Mouse (Mus musculus) heart, embryonic 15.5 days (tissue): ENCODE data around the gene Junb. TPM values are rescaled to one million over a fixed set of nuclear protein-coding genes. Genes with fewer than 3 reads are reported as not detected.

ENCODE experiments used
- ATAC-seq: fragments of 200-750 bp; cut with Nextera tagmentation; replicated peaks from 2 replicates; pipeline ENCODE4 v1.8.0; 2017; ENCODE audit warnings: low read depth, moderate TSS enrichment; ENCODE audit not compliant: insufficient number of reproducible peaks, insufficient read depth, low FRiP score
- H3K27ac ChIP-seq: fragments of 300-500 bp; sonication (generic); 2 replicates; pipeline ENCODE4 v1.5.1; 2015; ENCODE audit warnings: mild to moderate bottlenecking, inconsistent platforms
- H3K27me3 ChIP-seq: fragments of 300-500 bp; sonication (generic); 2 replicates; pipeline ENCODE4 v1.6.1; 2015; ENCODE audit warnings: inconsistent platforms
- H3K36me3 ChIP-seq: fragments of 300-500 bp; sonication (generic); 2 replicates; pipeline ENCODE4 v1.6.1; 2015; ENCODE audit warnings: mild to moderate bottlenecking, inconsistent platforms
- H3K4me1 ChIP-seq: fragments of 300-500 bp; sonication (generic); replicated peaks from 2 replicates; pipeline ENCODE4 v1.6.1; 2015; ENCODE audit warnings: inconsistent platforms
- H3K4me2 ChIP-seq: fragments of 300-500 bp; sonication (generic); 2 replicates; pipeline ENCODE4 v1.6.1; 2015; ENCODE audit warnings: inconsistent platforms, mild to moderate bottlenecking, moderate library complexity
- H3K4me3 ChIP-seq: fragments of 300-500 bp; sonication (generic); 2 replicates; pipeline ENCODE4 v1.5.1; 2015; ENCODE audit warnings: mild to moderate bottlenecking, inconsistent platforms
- H3K9ac ChIP-seq: fragments of 300-500 bp; sonication (generic); 2 replicates; pipeline ENCODE4 v1.6.1; 2015; ENCODE audit warnings: mild to moderate bottlenecking, inconsistent platforms
- H3K9me3 ChIP-seq: fragments of 300-500 bp; sonication (generic); replicated peaks from 2 replicates; pipeline ENCODE4 v1.6.1; 2016; ENCODE audit warnings: inconsistent platforms
- WGBS: fragments of 180-500 bp; shearing (Covaris S2); methylation state at CpG from one replicate; pipeline ENCODE4 v1.1.7; 2015; ENCODE audit warnings: mixed read lengths; 5-methylcytosine and 5-hydroxymethylcytosine counted together
- polyA plus RNA-seq: library from polyadenylated mRNA; unstranded; fragments of >200 nt; fragmentation: Nextera tagmentation; extraction: Ambion mirVana; gene quantifications from 2 replicates; pipeline ENCODE4 v1.2.1, GENCODE M21; 2015

Junb gene
- polyA plus RNA-seq, 1 experiment from 2014 or later: 11.0 TPM

DNA sequence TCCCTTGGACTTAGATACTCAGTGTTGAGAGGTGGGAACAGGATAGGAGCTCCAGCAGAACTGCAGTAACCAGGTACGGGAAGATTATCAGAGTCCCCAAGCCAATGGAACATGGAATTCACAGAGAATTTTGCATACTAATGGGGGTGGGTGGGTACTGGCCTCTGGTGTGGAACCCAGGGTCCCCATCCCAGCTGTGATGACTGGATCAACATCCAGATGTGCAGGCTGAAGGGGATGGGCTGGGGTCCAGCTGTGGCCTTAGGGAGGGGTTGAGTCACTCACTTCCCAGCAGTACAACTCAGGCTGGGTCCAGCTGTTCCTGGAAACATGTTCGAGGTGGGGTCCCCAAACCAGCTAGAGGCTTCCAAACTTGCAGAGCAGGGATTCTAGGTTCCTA lies 9.4 kb upstream of the Junb start:
- Histone ChIP-seq H3K4me1 (peaks cover 38% of the 10 kb centered on the region), H3K27me3 (no peaks in the 10 kb centered on the region), H3K36me3 (no peaks in the 10 kb centered on the region), H3K4me2 (no peak overlapping the region), H3K9ac (no peak overlapping the region), H3K9me3 (no peaks in the 10 kb centered on the region), H3K27ac (no peak overlapping the region), H3K4me3 (no peak overlapping the region)
- no peak for ATAC-seq
- 57% methylated on average over 2 of the region's 2 CpGs for WGBS

DNA sequence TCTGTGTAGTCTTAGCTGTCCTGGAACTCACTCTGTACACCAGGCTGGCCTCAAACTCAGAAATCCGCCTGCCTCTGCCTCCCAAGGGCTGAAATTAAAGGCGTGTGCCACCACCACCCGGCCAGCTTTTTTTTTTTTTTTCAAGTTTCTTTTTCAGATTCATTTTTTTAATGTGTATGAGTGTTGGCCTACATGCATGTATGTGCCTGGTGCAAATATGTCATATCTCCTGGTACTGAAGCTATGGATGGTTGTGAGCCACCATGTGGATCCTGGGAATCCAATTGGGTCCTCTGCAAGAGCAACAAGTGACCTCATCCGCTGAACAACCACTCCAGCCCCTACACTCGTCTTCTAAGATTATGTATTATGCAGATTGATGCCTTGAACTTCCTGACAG lies 8.9 kb upstream of the Junb start:
- Histone ChIP-seq H3K9ac (no peak overlapping the region), H3K27ac (no peak overlapping the region), H3K9me3 (no peaks in the 10 kb centered on the region), H3K4me1 (peaks cover 38% of the 10 kb centered on the region), H3K4me3 (no peak overlapping the region), H3K27me3 (no peaks in the 10 kb centered on the region), H3K4me2 (no peak overlapping the region), H3K36me3 (no peaks in the 10 kb centered on the region)
- ATAC-seq: no peak
- 72% methylated on average over 5 of the region's 5 CpGs for WGBS

DNA sequence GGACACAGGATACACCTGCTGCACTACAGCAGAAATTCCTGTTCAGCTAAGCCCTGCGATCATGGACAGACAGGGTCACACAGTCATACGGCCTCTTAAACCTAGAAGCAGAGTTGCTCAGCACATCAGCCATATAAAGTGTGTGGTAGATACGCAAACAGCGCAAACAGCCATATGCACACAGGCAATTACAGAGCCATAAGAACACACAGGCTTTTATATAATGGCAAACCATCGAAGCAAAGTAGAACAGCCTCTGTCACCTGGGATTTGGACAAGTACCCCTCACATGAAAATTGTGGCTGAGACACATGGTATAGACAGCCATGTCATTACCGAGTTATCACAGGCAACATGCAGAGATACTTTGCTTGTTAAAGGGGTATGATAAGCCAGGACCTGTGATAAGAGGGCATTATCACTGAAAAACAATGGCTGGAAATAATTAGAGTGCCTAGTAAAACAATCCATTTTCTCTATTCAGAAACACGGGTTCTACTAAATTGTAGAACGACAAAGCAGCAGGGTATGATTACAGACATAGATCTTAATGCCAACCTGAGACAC lies 7.9 kb upstream of the Junb start:
- Histone ChIP-seq H3K9me3 (no peaks in the 10 kb centered on the region), H3K27me3 (no peaks in the 10 kb centered on the region), H3K4me2 (peak overlapping the region; percentile 99), H3K9ac (peak overlapping the region; percentile 64; the same call in 1 of the 2 replicates), H3K4me1 (peaks cover 48% of the 10 kb centered on the region), H3K4me3 (peak overlapping the region; percentile 61), H3K36me3 (no peaks in the 10 kb centered on the region), H3K27ac (peak overlapping the region; percentile 72)
- 30% methylated on average over 8 of the region's 8 CpGs for WGBS
- ATAC-seq: no peak

DNA sequence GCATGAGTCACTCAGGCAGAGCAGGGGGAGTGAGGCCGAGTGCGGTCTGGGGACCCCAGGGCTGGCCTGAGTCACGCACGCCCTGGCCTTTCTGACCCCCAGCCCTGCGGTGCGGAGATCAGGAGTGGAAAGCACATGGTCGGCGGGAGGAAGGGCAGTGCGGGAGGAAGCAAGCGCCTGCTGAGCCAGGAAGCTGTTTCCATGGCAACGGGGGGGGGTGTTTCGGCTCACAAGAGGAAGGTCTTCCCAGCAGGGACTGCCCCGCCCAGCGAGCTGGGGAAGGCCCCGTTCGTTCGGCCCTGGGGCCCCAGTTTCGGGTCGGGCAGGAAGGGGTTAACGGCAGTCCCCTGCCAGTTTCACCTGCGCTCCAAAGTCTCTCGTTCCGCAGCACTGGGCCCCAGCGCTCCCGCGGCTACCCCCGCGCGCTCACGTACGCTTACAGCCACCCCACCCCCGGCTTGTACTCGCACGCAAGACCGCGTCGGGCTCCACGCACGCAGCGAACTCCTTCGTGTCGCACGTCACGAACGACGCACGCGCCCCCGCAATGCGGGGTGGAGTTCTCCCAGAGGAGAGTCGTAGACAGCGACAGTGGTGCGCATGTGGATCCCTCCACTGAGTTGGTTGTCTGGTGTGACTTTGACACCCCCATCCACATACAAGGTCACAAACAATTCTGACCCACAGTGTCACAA lies 7.3 kb upstream of the Junb start:
- peaks cover 51% of the 10 kb centered on the region for H3K4me1 ChIP-seq
- H3K9me3 ChIP-seq: no peaks in the 10 kb centered on the region
- no peaks in the 10 kb centered on the region for H3K27me3 ChIP-seq
- H3K4me2 ChIP-seq: peak overlapping the region; percentile 99
- H3K36me3 ChIP-seq: no peaks in the 10 kb centered on the region
- H3K9ac ChIP-seq: peak overlapping the region; percentile 64
- ATAC-seq: peak; percentile 15
- peak overlapping the region; percentile 61 for H3K4me3 ChIP-seq
- H3K27ac ChIP-seq: peak overlapping the region; percentile 72
- WGBS: under 1% methylated on average over 53 of the region's 53 CpGs

DNA sequence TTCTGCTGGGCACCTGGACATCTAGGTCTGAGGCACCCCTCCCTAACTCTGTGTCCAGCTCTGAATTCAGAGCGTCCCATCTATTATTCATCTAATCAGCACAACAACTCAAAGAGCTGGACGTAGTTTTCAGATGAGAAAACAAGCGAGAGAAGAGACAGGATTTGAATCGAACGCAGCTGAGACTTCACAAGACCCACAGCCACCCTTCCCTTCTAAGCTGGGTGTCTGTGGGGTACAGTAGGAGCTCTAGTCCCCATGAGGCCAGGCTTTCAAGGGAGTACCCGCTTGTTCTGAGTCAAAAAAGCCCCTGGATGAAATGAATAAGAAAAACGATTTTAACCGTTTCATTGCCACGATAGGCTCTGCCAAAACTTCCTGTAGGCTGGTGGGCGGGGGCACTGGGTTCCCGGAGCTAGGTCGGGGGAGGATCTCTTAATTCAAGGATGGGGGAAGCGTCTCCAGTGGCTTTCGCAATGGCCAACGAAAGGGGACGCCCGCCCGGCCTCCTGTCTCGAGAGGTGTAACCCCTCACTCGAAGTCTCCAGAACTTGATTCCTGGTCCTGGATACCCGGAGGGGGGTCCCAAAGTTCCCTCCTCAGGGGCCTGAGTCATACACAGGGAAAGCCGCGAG lies 6.6 kb upstream of the Junb start:
- Histone ChIP-seq H3K9ac (peak overlapping the region; percentile 64), H3K4me2 (peak overlapping the region; percentile 99), H3K27me3 (no peaks in the 10 kb centered on the region), H3K27ac (peak overlapping the region; percentile 72), H3K4me1 (peaks cover 54% of the 10 kb centered on the region), H3K4me3 (peak overlapping the region; percentile 61), H3K9me3 (no peaks in the 10 kb centered on the region), H3K36me3 (no peaks in the 10 kb centered on the region)
- WGBS: 2% methylated on average over 23 of the region's 23 CpGs
- no peak for ATAC-seq

DNA sequence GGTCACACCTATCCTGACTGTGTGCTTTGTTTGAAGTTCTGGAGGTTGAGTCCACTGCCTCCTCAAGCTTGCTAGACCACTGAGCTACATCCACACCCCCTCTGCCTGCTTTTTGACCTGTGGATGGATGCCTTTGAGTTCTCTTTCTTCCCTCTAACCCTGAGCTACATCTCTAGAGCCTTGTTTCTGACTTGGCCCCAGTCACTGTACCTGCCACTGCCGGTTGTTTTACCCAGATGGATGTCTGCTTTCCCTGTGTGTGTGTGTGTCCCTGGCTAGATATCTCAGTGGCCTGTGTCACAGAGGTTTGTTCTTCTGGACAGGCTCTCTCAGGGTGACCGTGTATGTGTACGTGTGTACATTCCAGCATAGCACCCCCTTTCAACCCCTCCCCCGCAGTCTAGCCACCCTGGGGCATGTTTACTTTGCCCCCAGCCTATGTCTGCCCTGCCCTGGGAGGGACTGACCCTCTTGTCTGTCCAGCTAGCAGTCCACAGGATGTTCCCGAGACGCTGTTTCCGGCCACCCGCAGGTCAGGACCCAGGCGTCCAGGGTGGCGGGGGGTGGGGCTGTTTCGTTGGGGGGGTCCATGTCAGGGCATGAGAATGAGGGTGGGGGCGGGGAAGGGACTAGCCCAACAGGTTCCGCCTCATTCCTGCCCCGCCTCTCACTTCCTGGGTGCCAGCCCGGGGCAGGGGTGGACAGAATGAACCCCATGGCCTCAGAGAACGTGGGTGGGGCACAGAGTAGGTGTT lies 6.0 kb upstream of the Junb start:
- H3K27me3 ChIP-seq: no peaks in the 10 kb centered on the region
- peak overlapping the region; percentile 61; the same call in 1 of the 2 replicates for H3K4me3 ChIP-seq
- peak overlapping the region; percentile 72 for H3K27ac ChIP-seq
- WGBS: 11% methylated on average over 16 of the region's 16 CpGs
- peaks cover 58% of the 10 kb centered on the region for H3K4me1 ChIP-seq
- H3K9me3 ChIP-seq: no peaks in the 10 kb centered on the region
- no peaks in the 10 kb centered on the region for H3K36me3 ChIP-seq
- no peak overlapping the region for H3K9ac ChIP-seq
- H3K4me2 ChIP-seq: peak overlapping the region; percentile 99
- ATAC-seq: no peak

DNA sequence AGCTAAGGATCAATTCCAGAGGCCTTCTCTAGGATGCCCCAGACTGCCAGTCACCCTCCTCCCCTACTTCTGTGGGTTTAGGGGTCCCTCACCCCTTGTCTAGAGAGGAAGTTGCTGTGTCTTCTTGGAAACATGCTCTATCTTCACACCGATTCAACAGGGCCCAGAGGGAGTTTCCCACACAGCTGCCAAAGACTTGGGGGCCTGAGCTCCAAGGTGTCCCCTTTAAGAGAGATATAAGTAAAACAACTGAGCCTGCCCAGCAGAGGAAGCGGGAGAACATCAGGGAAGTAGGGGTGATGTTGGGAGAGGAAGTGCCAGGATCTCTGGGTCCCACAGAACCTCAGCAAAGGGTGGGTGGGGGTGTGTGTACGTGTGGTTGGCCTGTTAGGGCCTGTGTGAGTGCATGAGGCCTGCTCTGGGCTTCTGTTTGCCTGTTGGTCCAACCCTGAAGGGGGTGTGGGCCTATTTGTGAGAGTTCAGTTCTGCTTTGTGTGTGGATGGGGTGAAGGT lies 4.0 kb upstream of the Junb start:
- no peak overlapping the region for H3K27ac ChIP-seq
- H3K9me3 ChIP-seq: no peaks in the 10 kb centered on the region
- 55% methylated on average over 3 of the region's 3 CpGs for WGBS
- no peak for ATAC-seq
- peaks cover 70% of the 10 kb centered on the region for H3K4me1 ChIP-seq
- H3K4me2 ChIP-seq: no peak overlapping the region
- no peak overlapping the region for H3K9ac ChIP-seq
- H3K27me3 ChIP-seq: no peaks in the 10 kb centered on the region
- H3K36me3 ChIP-seq: no peaks in the 10 kb centered on the region
- no peak overlapping the region for H3K4me3 ChIP-seq

DNA sequence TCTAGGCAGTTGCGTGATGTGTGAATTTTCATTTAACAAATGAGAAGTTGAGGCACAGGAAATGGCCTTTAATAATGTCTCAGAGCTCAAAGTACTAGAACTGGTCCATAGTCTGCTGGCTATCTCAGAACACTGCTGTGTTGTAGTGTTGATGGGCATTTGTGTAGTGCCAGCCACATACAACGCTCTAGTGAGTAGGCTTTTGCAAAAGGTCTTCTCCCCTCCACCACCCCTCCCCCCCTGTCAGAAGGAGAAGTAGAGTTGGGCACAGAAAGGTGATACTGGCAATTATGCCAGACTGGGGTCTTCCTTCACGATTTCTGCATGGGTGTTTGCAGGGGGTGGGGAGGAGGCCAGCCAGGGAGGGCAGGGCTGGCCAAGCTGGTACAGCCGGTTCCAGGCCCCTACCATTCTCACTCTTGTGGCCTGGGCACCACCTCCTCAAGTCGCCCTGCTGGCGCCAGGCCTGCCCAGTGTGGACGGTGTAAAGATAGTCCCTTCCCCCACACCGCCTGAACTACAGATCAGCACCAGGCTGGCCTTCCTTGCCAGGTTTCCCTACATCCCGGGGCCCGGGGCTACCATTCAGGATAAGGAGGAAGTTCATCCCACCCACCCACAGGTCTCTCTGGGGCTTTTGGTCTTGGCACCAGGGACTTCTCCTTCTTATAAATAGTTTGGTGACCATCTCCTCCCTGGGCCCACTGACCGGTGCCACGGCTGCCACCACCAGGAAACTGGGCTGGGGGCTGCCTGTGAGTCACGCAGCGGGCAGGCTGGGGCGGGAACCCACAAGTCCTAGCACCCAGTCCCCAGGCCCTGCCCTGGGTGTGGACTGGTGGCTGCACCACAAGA lies 3.4 kb upstream of the Junb start:
- WGBS: 69% methylated on average over 15 of the region's 15 CpGs
- H3K27me3 ChIP-seq: no peaks in the 10 kb centered on the region
- no peaks in the 10 kb centered on the region for H3K9me3 ChIP-seq
- H3K27ac ChIP-seq: peak overlapping the region; percentile 91
- H3K4me3 ChIP-seq: no peak overlapping the region
- no peak overlapping the region for H3K9ac ChIP-seq
- H3K36me3 ChIP-seq: no peaks in the 10 kb centered on the region
- no peak for ATAC-seq
- no peak overlapping the region for H3K4me2 ChIP-seq
- peaks cover 76% of the 10 kb centered on the region for H3K4me1 ChIP-seq

DNA sequence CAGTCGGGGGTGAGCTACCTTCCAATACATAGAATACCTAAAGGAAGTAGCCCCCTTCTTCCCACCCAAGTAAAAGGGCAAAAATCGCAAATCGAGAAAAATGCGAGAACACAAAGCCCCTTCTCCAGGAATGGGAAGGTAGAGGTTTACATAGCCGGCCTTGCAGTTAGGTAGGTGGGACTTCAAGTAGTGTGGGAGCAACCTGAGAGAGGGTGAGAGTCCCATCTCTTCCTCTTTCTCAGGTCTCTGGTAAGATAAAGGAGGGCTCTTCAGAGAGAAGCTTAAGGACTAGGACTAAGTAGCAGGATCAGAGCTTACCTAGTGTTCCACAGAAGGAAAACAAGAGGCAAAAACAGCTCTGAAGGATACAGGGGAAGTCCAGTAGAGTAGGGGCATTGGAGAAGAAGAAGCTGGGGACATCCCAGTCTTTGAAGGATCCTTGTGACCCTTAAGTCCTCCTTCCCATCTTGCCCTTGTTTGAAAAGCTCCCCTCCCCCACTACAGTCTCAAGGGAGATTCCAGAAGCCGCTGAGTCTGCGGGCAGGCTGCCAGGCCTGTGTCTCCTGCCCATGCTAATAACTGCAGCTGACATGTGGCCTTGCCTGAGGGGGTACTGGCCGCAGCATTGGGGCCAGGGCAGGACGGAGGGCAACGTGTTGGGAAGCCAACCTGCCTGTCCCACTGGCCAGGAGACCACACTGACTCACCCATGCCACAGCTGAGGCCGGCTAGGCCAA lies 2.3 kb upstream of the Junb start:
- Histone ChIP-seq H3K9ac (no peak overlapping the region), H3K9me3 (no peaks in the 10 kb centered on the region), H3K4me1 (peaks cover 73% of the 10 kb centered on the region), H3K27me3 (no peaks in the 10 kb centered on the region), H3K4me2 (peak overlapping the region; percentile 97), H3K36me3 (no peaks in the 10 kb centered on the region), H3K4me3 (peak overlapping the region; percentile 66), H3K27ac (peak overlapping the region; percentile 91)
- ATAC-seq: no peak
- 25% methylated on average over 11 of the region's 11 CpGs for WGBS
